Mouse (Mus musculus): Measurements from ENCODE around the gene Fcrl6. TPM values are rescaled to one million over a fixed set of nuclear protein-coding genes. Genes with fewer than 3 reads are reported as not detected.

Fcrl6 gene
- not detected for polyA plus RNA-seq (2015; fragmentation: Illumina TruSeq; extraction: RNeasy Lipid Tissue Mini Kit (QIAGEN cat#74804); ENCODE audit: insufficient read depth, low read depth, low replicate concordance)

GRCm38 (mm10) chr1:172602326-172602725 is at the start of gene Fcrl6:
Gene Fcrl6, minus strand, starts transcription at chr1:172602551.

GRCm38 (mm10) chr1:172632451-172633326 is 30.3 kb upstream of the Fcrl6 start, which contains the start of gene Dusp23:
Gene Dusp23, minus strand, starts transcription at chr1:172632962.

GRCm38 (mm10) chr1:172590385-172590784 is 12.0 kb downstream of the Fcrl6 start, which contains the start of gene Slamf8:
Gene Slamf8, minus strand, starts transcription at chr1:172590568.

GRCm38 (mm10) chr1:172555638-172556037 is 46.7 kb downstream of the Fcrl6 start, which contains the start of gene Vsig8:
Gene Vsig8, plus strand, starts transcription at chr1:172555938.

Other genes with a start within 250 kb of the Fcrl6 start
- gene Pigm, start 226.0 kb downstream of the Fcrl6 start, polyA plus RNA-seq (2015; fragmentation: Illumina TruSeq; extraction: RNeasy Lipid Tissue Mini Kit (QIAGEN cat#74804); ENCODE audit: insufficient read depth, low read depth, low replicate concordance): 3.2 TPM
- 1.5 TPM for gene Slamf9, start 127.2 kb downstream of the Fcrl6 start, polyA plus RNA-seq (2015; fragmentation: Illumina TruSeq; extraction: RNeasy Lipid Tissue Mini Kit (QIAGEN cat#74804); ENCODE audit: insufficient read depth, low read depth, low replicate concordance)
- 2.0 TPM for gene Igsf9, start 120.8 kb downstream of the Fcrl6 start, polyA plus RNA-seq (2015; fragmentation: Illumina TruSeq; extraction: RNeasy Lipid Tissue Mini Kit (QIAGEN cat#74804); ENCODE audit: insufficient read depth, low read depth, low replicate concordance)
- gene Tagln2, start 102.5 kb downstream of the Fcrl6 start, polyA plus RNA-seq (2015; fragmentation: Illumina TruSeq; extraction: RNeasy Lipid Tissue Mini Kit (QIAGEN cat#74804); ENCODE audit: insufficient read depth, low read depth, low replicate concordance): 64.6 TPM
- gene Cfap45, start 81.8 kb downstream of the Fcrl6 start, polyA plus RNA-seq (2015; fragmentation: Illumina TruSeq; extraction: RNeasy Lipid Tissue Mini Kit (QIAGEN cat#74804); ENCODE audit: insufficient read depth, low read depth, low replicate concordance): not detected
- gene Vsig8, start 46.6 kb downstream of the Fcrl6 start, polyA plus RNA-seq (2015; fragmentation: Illumina TruSeq; extraction: RNeasy Lipid Tissue Mini Kit (QIAGEN cat#74804); ENCODE audit: insufficient read depth, low read depth, low replicate concordance): not detected
- not detected for gene Slamf8, start 12.0 kb downstream of the Fcrl6 start, polyA plus RNA-seq (2015; fragmentation: Illumina TruSeq; extraction: RNeasy Lipid Tissue Mini Kit (QIAGEN cat#74804); ENCODE audit: insufficient read depth, low read depth, low replicate concordance)
- 6.0 TPM for gene Dusp23, start 30.4 kb upstream of the Fcrl6 start, polyA plus RNA-seq (2015; fragmentation: Illumina TruSeq; extraction: RNeasy Lipid Tissue Mini Kit (QIAGEN cat#74804); ENCODE audit: insufficient read depth, low read depth, low replicate concordance)
- 1.8 TPM for gene Crp, start 95.5 kb upstream of the Fcrl6 start, polyA plus RNA-seq (2015; fragmentation: Illumina TruSeq; extraction: RNeasy Lipid Tissue Mini Kit (QIAGEN cat#74804); ENCODE audit: insufficient read depth, low read depth, low replicate concordance)

Measured in pancreas, adult 10 weeks (tissue).